Mouse (Mus musculus) testis, adult 2 months (tissue): ENCODE measurements at regions not wholly inside any gene's neighbourhood (a gene's known extent, or its start where the extent isn't known, plus 50 kb on each side); places are given as distances from the start of the nearest gene placed in this dataset.
"Not testable (repeated sequence)": the region's sequence is repeated elsewhere in the genome, so short reads cannot be mapped to it uniquely, and the experiment has no call there.

Source experiments
- H3K27ac ChIP-seq: fragments of 200-500 bp; 2 replicates; pipeline ENCODE4 v1.5.1; 2012; ENCODE audit warnings: low read depth, low read length; ENCODE audit not compliant: control insufficient read depth, insufficient read depth
- H3K27me3 ChIP-seq: fragments of 200-500 bp; 2 replicates; pipeline ENCODE4 v1.6.1; 2012; ENCODE audit warnings: mild to moderate bottlenecking, low read length, moderate library complexity; ENCODE audit not compliant: control insufficient read depth, insufficient read depth
- H3K36me3 ChIP-seq: fragments of 200-500 bp; 2 replicates; pipeline ENCODE4 v1.6.1; 2012; ENCODE audit warnings: mild to moderate bottlenecking, low read length; ENCODE audit not compliant: control insufficient read depth, insufficient read depth
- H3K4me1 ChIP-seq: fragments of 200-500 bp; 2 replicates; pipeline ENCODE4 v1.6.1; 2012; ENCODE audit warnings: low read length; ENCODE audit not compliant: control insufficient read depth, insufficient read depth
- H3K4me3 ChIP-seq: fragments of 200-500 bp; 2 replicates; pipeline ENCODE4 v1.5.1; 2012; ENCODE audit warnings: low read depth, mild to moderate bottlenecking, low read length, moderate library complexity, mixed read lengths; ENCODE audit not compliant: control insufficient read depth
- CTCF ChIP-seq: fragments of 200-500 bp; IDR thresholded peaks from 2 replicates; pipeline ENCODE4 v1.5.1; 2012; ENCODE audit warnings: low read depth, mild to moderate bottlenecking, inconsistent platforms, low read length, moderate library complexity; ENCODE audit not compliant: control insufficient read depth, insufficient read depth, insufficient replicate concordance
- POLR2A ChIP-seq: fragments of 200-500 bp; IDR thresholded peaks from 2 replicates; pipeline ENCODE4 v1.6.1; 2012; ENCODE audit warnings: low read depth, mild to moderate bottlenecking, inconsistent platforms, low read length, moderate library complexity; ENCODE audit not compliant: control insufficient read depth

GRCm38 (mm10) chr12:15410419-15410818 lies 406.3 kb downstream of the Trib2 start:
- H3K4me3 ChIP-seq = no peak overlapping the region
- H3K27me3 ChIP-seq = no peaks in the 10 kb centered on the region
- H3K36me3 ChIP-seq = no peaks in the 10 kb centered on the region
- H3K4me1 ChIP-seq = no peaks in the 10 kb centered on the region
- TF ChIP-seq CTCF (no peak), POLR2A (no peak)
- no peak overlapping the region for H3K27ac ChIP-seq

- not testable (repeated sequence) for H3K4me1 ChIP-seq, H3K4me3 ChIP-seq, H3K36me3 ChIP-seq, H3K27me3 ChIP-seq, H3K27ac ChIP-seq
Measured at GRCm38 (mm10) chr12:15407577-15407976, 409.1 kb downstream of the Trib2 start.

GRCm38 (mm10) chr12:15392641-15393040 lies 424.1 kb downstream of the Trib2 start:
- no peak overlapping the region for H3K27ac ChIP-seq
- TF ChIP-seq POLR2A (no peak), CTCF (no peak)
- no peaks in the 10 kb centered on the region for H3K4me1 ChIP-seq

GRCm38 (mm10) chr12:15388574-15388973 lies 428.1 kb downstream of the Trib2 start:
- Histone ChIP-seq H3K36me3 (no peaks in the 10 kb centered on the region), H3K27ac (no peak overlapping the region)
- no peak for TF ChIP-seq CTCF
- no peak for TF ChIP-seq POLR2A

More at GRCm38 (mm10) chr12:15392641-15393040, 424.1 kb downstream of the Trib2 start:
- H3K27me3 ChIP-seq = no peaks in the 10 kb centered on the region
- H3K36me3 ChIP-seq = no peaks in the 10 kb centered on the region
- no peak overlapping the region for H3K4me3 ChIP-seq

GRCm38 (mm10) chr12:15357808-15358207 lies 458.9 kb downstream of the Trib2 start:
- H3K36me3 ChIP-seq = no peaks in the 10 kb centered on the region
- no peaks in the 10 kb centered on the region for H3K27me3 ChIP-seq
- H3K4me3 ChIP-seq = no peak overlapping the region
- no peak overlapping the region for H3K27ac ChIP-seq
- H3K4me1 ChIP-seq = no peaks in the 10 kb centered on the region
- TF ChIP-seq POLR2A = no peak
- TF ChIP-seq CTCF = no peak

More at GRCm38 (mm10) chr12:15388574-15388973, 428.1 kb downstream of the Trib2 start:
- no peak overlapping the region for H3K4me3 ChIP-seq
- no peaks in the 10 kb centered on the region for H3K4me1 ChIP-seq
- H3K27me3 ChIP-seq = no peaks in the 10 kb centered on the region

GRCm38 (mm10) chr12:15320697-15321449 lies 495.8 kb downstream of the Trib2 start:
- Histone ChIP-seq H3K36me3 (no peaks in the 10 kb centered on the region), H3K4me1 (no peaks in the 10 kb centered on the region), H3K4me3 (no peak overlapping the region), H3K27me3 (no peaks in the 10 kb centered on the region), H3K27ac (no peak overlapping the region)
- TF ChIP-seq POLR2A (no peak), CTCF (no peak)

GRCm38 (mm10) chr12:15319647-15320046 lies 497.1 kb downstream of the Trib2 start:
- TF ChIP-seq CTCF = no peak
- TF ChIP-seq POLR2A = no peak
- no peaks in the 10 kb centered on the region for H3K36me3 ChIP-seq
- H3K27me3 ChIP-seq = no peaks in the 10 kb centered on the region
- no peaks in the 10 kb centered on the region for H3K4me1 ChIP-seq
- no peak overlapping the region for H3K27ac ChIP-seq
- no peak overlapping the region for H3K4me3 ChIP-seq
